Mouse (Mus musculus) megakaryocyte progenitor cell, adult 5-6 weeks (primary cell): ENCODE results near the gene Med15. TPM values are rescaled to one million over a fixed set of nuclear protein-coding genes. Genes with fewer than 3 reads are reported as not detected.
"Not testable (repeated sequence)": the region's sequence is repeated elsewhere in the genome, so short reads cannot be mapped to it uniquely, and the experiment has no call there.

ENCODE experiments used
- ATAC-seq: replicated peaks from 2 replicates; pipeline ENCODE4 v1.8.0; 2016; ENCODE audit warnings: mild to moderate bottlenecking, moderate TSS enrichment, inconsistent platforms; ENCODE audit not compliant: poor library complexity
- total RNA-seq, 2 experiments: library from RNA; stranded (forward) in 1 of 2; stranded (reverse) in 1 of 2; fragments of 157-497, 149-512 nt in 1 of 2; fragments of 200-1000 nt in 1 of 2; gene quantifications; 2 replicates each; pipeline versions ENCODE4 v1.2.3 to v1.2.4; 2015 to 2017

Med15 gene
- total RNA-seq (2015) (42.7 and 43.0 TPM in 2 replicates), total RNA-seq (2017) (15.5 and 26.5 TPM in 2 replicates)

GRCm38 (mm10) chr16:17732841-17733340, at the start of gene Med15:
Gene Med15, minus strand, starts transcription at chr16:17732891.
- ATAC-seq: no peak

- no peak for ATAC-seq
Measured at GRCm38 (mm10) chr16:17779692-17780091, 47.0 kb upstream of the Med15 start.

GRCm38 (mm10) chr16:17778223-17778622, 45.5 kb upstream of the Med15 start:
- ATAC-seq: no peak

- peak; percentile 70 for ATAC-seq
Measured at GRCm38 (mm10) chr16:17776828-17777227, 44.1 kb upstream of the Med15 start.

- ATAC-seq: 0 out of 2 replicates have a peak, but pooled peaks have one; percentile 37
Measured at GRCm38 (mm10) chr16:17771117-17771865, 38.6 kb upstream of the Med15 start.

- ATAC-seq: no peak
Measured at GRCm38 (mm10) chr16:17768834-17769233, 36.1 kb upstream of the Med15 start.

- 0 out of 2 replicates have a peak, but pooled peaks have one; percentile 10 for ATAC-seq
Measured at GRCm38 (mm10) chr16:17764108-17764511, 31.4 kb upstream of the Med15 start.

- peak; percentile 66 for ATAC-seq
Measured at GRCm38 (mm10) chr16:17761074-17761473, 28.4 kb upstream of the Med15 start.

- peak; percentile 71 for ATAC-seq
Measured at GRCm38 (mm10) chr16:17760657-17761056, 28.0 kb upstream of the Med15 start.

GRCm38 (mm10) chr16:17759813-17760321, 27.2 kb upstream of the Med15 start:
- no peak for ATAC-seq

- peak; percentile 59 for ATAC-seq
Measured at GRCm38 (mm10) chr16:17759344-17759773, 26.7 kb upstream of the Med15 start, which contains the start of gene Klhl22. Gene Klhl22, plus strand, starts transcription at chr16:17759618.

GRCm38 (mm10) chr16:17758902-17759301, 26.2 kb upstream of the Med15 start:
- peak; percentile 6; the same call in 1 of the 2 replicates for ATAC-seq

GRCm38 (mm10) chr16:17757756-17758155, 25.1 kb upstream of the Med15 start:
- no peak for ATAC-seq

- no peak for ATAC-seq
Measured at GRCm38 (mm10) chr16:17753686-17754085, 21.0 kb upstream of the Med15 start.

- no peak for ATAC-seq
Measured at GRCm38 (mm10) chr16:17753001-17753400, 20.3 kb upstream of the Med15 start.

- no peak for ATAC-seq
Measured at GRCm38 (mm10) chr16:17745067-17745466, 12.4 kb upstream of the Med15 start.

GRCm38 (mm10) chr16:17744536-17744935, 11.8 kb upstream of the Med15 start:
- ATAC-seq: peak; percentile 94

GRCm38 (mm10) chr16:17743279-17743678, 10.6 kb upstream of the Med15 start:
- ATAC-seq: no peak

- no peak for ATAC-seq
Measured at GRCm38 (mm10) chr16:17742810-17743209, 10.1 kb upstream of the Med15 start.

GRCm38 (mm10) chr16:17740080-17740479, 7.4 kb upstream of the Med15 start:
- no peak for ATAC-seq

- no peak for ATAC-seq
Measured at GRCm38 (mm10) chr16:17736156-17736555, 3.5 kb upstream of the Med15 start.

GRCm38 (mm10) chr16:17734872-17735271, 2.2 kb upstream of the Med15 start:
- not testable (repeated sequence) for ATAC-seq
